Mouse (Mus musculus) heart, postnatal 25 days (tissue): Measurements from ENCODE around the gene Efcab12. TPM values are rescaled to one million over a fixed set of nuclear protein-coding genes. Genes with fewer than 3 reads are reported as not detected.
"Not testable (repeated sequence)": the region's sequence is repeated elsewhere in the genome, so short reads cannot be mapped to it uniquely, and the experiment has no call there.

ENCODE experiments used
- DNase-seq: peaks from one replicate; pipeline ENCODE4 v3.0.0; 2022; ENCODE audit warnings: low spot score
- intact Hi-C: fragments of 180-260 bp; cut with DNase I; formaldehyde crosslinking; loops from one replicate; pipeline ENCODE4 v1.15.1; 2025
- total RNA-seq, 2 experiments: library from RNA; stranded (reverse); gene quantifications; 2 replicates each; pipeline ENCODE4 v1.2.3; 2021

Efcab12 gene
- total RNA-seq, 2 experiments from 2014 or later = 0.39 to 0.49 TPM

- intact Hi-C loops = loop anchor here (1.0 to 5.0 kb wide), 3 partner anchors 144 to 289 kb away; no protein-coding TSS in a partner anchor
- no peak for DNase-seq
Observed at GRCm38 (mm10) chr6:115848598-115849304, 10.5 kb upstream of the Efcab12 start.

GRCm38 (mm10) chr6:115846640-115847411 is 8.6 kb upstream of the Efcab12 start:
- intact Hi-C loops = loop anchor here (5.0 kb wide), 2 partner anchors 145 to 290 kb away; no protein-coding TSS in a partner anchor
- DNase-seq = no peak

GRCm38 (mm10) chr6:115845006-115845405 is 6.8 kb upstream of the Efcab12 start:
- intact Hi-C loops = loop anchor here (5.0 kb wide), 2 partner anchors 147 to 292 kb away; no protein-coding TSS in a partner anchor
- no peak for DNase-seq

- DNase-seq = no peak
Observed at GRCm38 (mm10) chr6:115838745-115839144, 533 bp upstream of the Efcab12 start.

GRCm38 (mm10) chr6:115833861-115834260 is 4.4 kb downstream of the Efcab12 start:
- intact Hi-C loops = no loop called here
- DNase-seq = no peak

More at GRCm38 (mm10) chr6:115838745-115839144, 533 bp upstream of the Efcab12 start:
- intact Hi-C loops = no loop called here

- intact Hi-C loops = no loop called here
- no peak for DNase-seq
Observed at GRCm38 (mm10) chr6:115832152-115832850, 5.9 kb downstream of the Efcab12 start.

GRCm38 (mm10) chr6:115830779-115831601 is 7.2 kb downstream of the Efcab12 start:
- intact Hi-C loops = no loop called here
- no peak for DNase-seq

- intact Hi-C loops, DNase-seq: not testable (repeated sequence)
Observed at GRCm38 (mm10) chr6:115823850-115824464, 14.3 kb downstream of the Efcab12 start.

- intact Hi-C loops = no loop called here
- DNase-seq = no peak
Observed at GRCm38 (mm10) chr6:115821216-115821993, 16.8 kb downstream of the Efcab12 start.

GRCm38 (mm10) chr6:115818129-115818528 is 20.1 kb downstream of the Efcab12 start:
- intact Hi-C loops = no loop called here
- no peak for DNase-seq

GRCm38 (mm10) chr6:115815041-115815440 is 23.2 kb downstream of the Efcab12 start:
- no peak for DNase-seq
- intact Hi-C loops = no loop called here

GRCm38 (mm10) chr6:115814104-115814503 is 24.1 kb downstream of the Efcab12 start:
- intact Hi-C loops = no loop called here
- peak; percentile 47 for DNase-seq

GRCm38 (mm10) chr6:115811606-115812005 is 26.6 kb downstream of the Efcab12 start:
- intact Hi-C loops = no loop called here
- no peak for DNase-seq

- peak; percentile 75 for DNase-seq
- intact Hi-C loops = no loop called here
Observed at GRCm38 (mm10) chr6:115808488-115809231, 29.6 kb downstream of the Efcab12 start, which contains the start of gene Rpl32. Rpl32 (minus strand) TSS chr6:115808747.

- intact Hi-C loops = no loop called here
- no peak for DNase-seq
Observed at GRCm38 (mm10) chr6:115808196-115808487, 30.1 kb downstream of the Efcab12 start.

GRCm38 (mm10) chr6:115807464-115808195 is 30.6 kb downstream of the Efcab12 start:
- intact Hi-C loops = no loop called here
- no peak for DNase-seq
